Mouse (Mus musculus) liver, adult 2 months (tissue): Measurements from ENCODE around the gene Sipa1l3.

Experiments used
- CTCF ChIP-seq: fragments of 200-500 bp; IDR thresholded peaks from 2 replicates; pipeline ENCODE4 v1.5.1; 2011; ENCODE audit warnings: low read depth, low read length, control low read depth
- POLR2A ChIP-seq: fragments of 200-500 bp; IDR thresholded peaks from 2 replicates; pipeline ENCODE4 v1.6.1; 2011; ENCODE audit warnings: low read length, control low read depth; ENCODE audit not compliant: insufficient read depth; ENCODE audit errors: extremely low read depth

- TF ChIP-seq CTCF = 0 out of 2 replicates have a peak, but pooled peaks have one; percentile 27
- TF ChIP-seq POLR2A = no peak
Measured at GRCm38 (mm10) chr7:29336795-29337319, 181.6 kb downstream of the Sipa1l3 start.
